Mouse (Mus musculus) forebrain, embryonic 12.5 days (tissue): ENCODE measurements at regions not wholly inside any gene's neighbourhood (a gene's known extent, or its start where the extent isn't known, plus 50 kb on each side); places are given as distances from the start of the nearest gene placed in this dataset.

Experiments used
- ATAC-seq: fragments of 200-750 bp; cut with Nextera tagmentation; 2 replicates; pipeline ENCODE4 v1.8.0; 2017; ENCODE audit warnings: moderate TSS enrichment; ENCODE audit not compliant: low FRiP score
- H3K27ac ChIP-seq: fragments of 300-500 bp; sonication (generic); 2 replicates; pipeline ENCODE4 v1.5.1; 2016; ENCODE audit warnings: mild to moderate bottlenecking
- H3K27me3 ChIP-seq: fragments of 300-500 bp; sonication (generic); 2 replicates; pipeline ENCODE4 v1.6.1; 2016; ENCODE audit warnings: mild to moderate bottlenecking
- H3K36me3 ChIP-seq: fragments of 300-500 bp; sonication (generic); replicated peaks from 2 replicates; pipeline ENCODE4 v1.6.1; 2016; ENCODE audit warnings: mild to moderate bottlenecking
- H3K4me1 ChIP-seq: fragments of 300-500 bp; sonication (generic); 2 replicates; pipeline ENCODE4 v1.6.1; 2016
- H3K4me2 ChIP-seq: fragments of 300-500 bp; sonication (generic); 2 replicates; pipeline ENCODE4 v1.6.1; 2016; ENCODE audit warnings: mild to moderate bottlenecking, moderate library complexity
- H3K4me3 ChIP-seq: fragments of 300-500 bp; sonication (generic); replicated peaks from 2 replicates; pipeline ENCODE4 v1.5.1; 2016; ENCODE audit warnings: mild to moderate bottlenecking
- H3K9ac ChIP-seq: fragments of 300-500 bp; sonication (generic); 2 replicates; pipeline ENCODE4 v1.6.1; 2016; ENCODE audit warnings: mild to moderate bottlenecking
- H3K9me3 ChIP-seq: fragments of 300-500 bp; sonication (generic); 2 replicates; pipeline ENCODE4 v1.6.1; 2016
- WGBS: fragments of 180-500 bp; shearing (Covaris S2); methylation state at CpG from one replicate; pipeline ENCODE4 v1.1.7; 2016; 5-methylcytosine and 5-hydroxymethylcytosine counted together

- 45% methylated on average over 17 of the region's 17 CpGs for WGBS
- H3K36me3 ChIP-seq: no peaks in the 10 kb centered on the region
- no peaks in the 10 kb centered on the region for H3K27me3 ChIP-seq
- no peak for ATAC-seq
- no peaks in the 10 kb centered on the region for H3K9me3 ChIP-seq
- H3K4me2 ChIP-seq: no peak overlapping the region
- H3K4me3 ChIP-seq: no peak overlapping the region
- H3K4me1 ChIP-seq: peaks cover 29% of the 10 kb centered on the region
- no peak overlapping the region for H3K27ac ChIP-seq
- H3K9ac ChIP-seq: no peak overlapping the region
These were observed 129.4 kb upstream of the Serp2 start for GRCm38 (mm10) chr14:76685830-76686761.

GRCm38 (mm10) chr14:76684327-76684726 is 127.6 kb upstream of the Serp2 start:
- H3K27me3 ChIP-seq: no peaks in the 10 kb centered on the region
- H3K4me3 ChIP-seq: no peak overlapping the region
- no peak overlapping the region for H3K9ac ChIP-seq
- no peak for ATAC-seq
- no peak overlapping the region for H3K27ac ChIP-seq
- H3K9me3 ChIP-seq: no peaks in the 10 kb centered on the region
- no peak overlapping the region for H3K4me2 ChIP-seq
- 85% methylated on average over 2 of the region's 2 CpGs for WGBS
- H3K36me3 ChIP-seq: no peaks in the 10 kb centered on the region
- peaks cover 29% of the 10 kb centered on the region for H3K4me1 ChIP-seq

- Histone ChIP-seq H3K9ac (no peak overlapping the region), H3K4me1 (peaks cover 26% of the 10 kb centered on the region), H3K27me3 (no peaks in the 10 kb centered on the region), H3K9me3 (no peaks in the 10 kb centered on the region), H3K4me3 (no peak overlapping the region), H3K4me2 (no peak overlapping the region), H3K36me3 (no peaks in the 10 kb centered on the region), H3K27ac (peak overlapping the region; percentile 56; the same call in 1 of the 2 replicates)
- 63% methylated on average over 8 of the region's 8 CpGs for WGBS
- no peak for ATAC-seq
These were observed 125.1 kb upstream of the Serp2 start for GRCm38 (mm10) chr14:76681581-76682377.

- Histone ChIP-seq H3K4me2 (no peak overlapping the region), H3K9me3 (no peaks in the 10 kb centered on the region), H3K4me3 (no peak overlapping the region), H3K36me3 (no peaks in the 10 kb centered on the region), H3K4me1 (peaks cover 19% of the 10 kb centered on the region), H3K9ac (no peak overlapping the region), H3K27ac (no peak overlapping the region), H3K27me3 (no peaks in the 10 kb centered on the region)
- ATAC-seq: no peak
- WGBS: 12% methylated on average over 5 of the region's 5 CpGs
These were observed 121.9 kb upstream of the Serp2 start for GRCm38 (mm10) chr14:76678512-76679134.

GRCm38 (mm10) chr14:76674949-76675348 is 118.3 kb upstream of the Serp2 start:
- Histone ChIP-seq H3K4me3 (no peak overlapping the region), H3K27me3 (no peaks in the 10 kb centered on the region), H3K4me2 (no peak overlapping the region), H3K27ac (no peak overlapping the region), H3K9me3 (no peaks in the 10 kb centered on the region), H3K4me1 (peaks cover 18% of the 10 kb centered on the region), H3K9ac (no peak overlapping the region), H3K36me3 (no peaks in the 10 kb centered on the region)
- ATAC-seq: no peak
- WGBS: 16% methylated on average over 8 of the region's 8 CpGs

- Histone ChIP-seq H3K4me1 (peaks cover 16% of the 10 kb centered on the region), H3K36me3 (no peaks in the 10 kb centered on the region), H3K4me3 (no peak overlapping the region), H3K4me2 (no peak overlapping the region), H3K27ac (no peak overlapping the region), H3K27me3 (no peaks in the 10 kb centered on the region), H3K9me3 (no peaks in the 10 kb centered on the region), H3K9ac (no peak overlapping the region)
- no peak for ATAC-seq
- WGBS: 85% methylated on average over 11 of the region's 11 CpGs
These were observed 117.1 kb upstream of the Serp2 start for GRCm38 (mm10) chr14:76673671-76674331.

- no peak overlapping the region for H3K4me2 ChIP-seq
- H3K27ac ChIP-seq: no peak overlapping the region
- no peak overlapping the region for H3K9ac ChIP-seq
- H3K27me3 ChIP-seq: no peaks in the 10 kb centered on the region
- peaks cover 12% of the 10 kb centered on the region for H3K4me1 ChIP-seq
- ATAC-seq: no peak
- no peaks in the 10 kb centered on the region for H3K36me3 ChIP-seq
- 57% methylated on average over 6 of the region's 6 CpGs for WGBS
- H3K9me3 ChIP-seq: no peaks in the 10 kb centered on the region
- H3K4me3 ChIP-seq: no peak overlapping the region
These were observed 116.2 kb upstream of the Serp2 start for GRCm38 (mm10) chr14:76672899-76673298.

GRCm38 (mm10) chr14:76672442-76672841 is 115.8 kb upstream of the Serp2 start:
- no peak overlapping the region for H3K27ac ChIP-seq
- H3K4me3 ChIP-seq: no peak overlapping the region
- no peak overlapping the region for H3K4me2 ChIP-seq
- H3K4me1 ChIP-seq: peaks cover 12% of the 10 kb centered on the region
- ATAC-seq: no peak
- H3K9me3 ChIP-seq: no peaks in the 10 kb centered on the region
- WGBS: 73% methylated on average over 2 of the region's 2 CpGs
- H3K27me3 ChIP-seq: no peaks in the 10 kb centered on the region
- no peaks in the 10 kb centered on the region for H3K36me3 ChIP-seq
- H3K9ac ChIP-seq: no peak overlapping the region

- no peaks in the 10 kb centered on the region for H3K27me3 ChIP-seq
- no peak overlapping the region for H3K27ac ChIP-seq
- WGBS: 90% methylated on average over 4 of the region's 4 CpGs
- H3K36me3 ChIP-seq: no peaks in the 10 kb centered on the region
- no peak for ATAC-seq
- H3K9ac ChIP-seq: no peak overlapping the region
- H3K4me2 ChIP-seq: no peak overlapping the region
- peaks cover 12% of the 10 kb centered on the region for H3K4me1 ChIP-seq
- H3K4me3 ChIP-seq: no peak overlapping the region
- no peaks in the 10 kb centered on the region for H3K9me3 ChIP-seq
These were observed 114.3 kb upstream of the Serp2 start for GRCm38 (mm10) chr14:76671023-76671422.

- no peaks in the 10 kb centered on the region for H3K9me3 ChIP-seq
- no peak overlapping the region for H3K4me2 ChIP-seq
- WGBS: 83% methylated on average over 12 of the region's 12 CpGs
- H3K9ac ChIP-seq: no peak overlapping the region
- H3K4me1 ChIP-seq: no peaks in the 10 kb centered on the region
- H3K36me3 ChIP-seq: no peaks in the 10 kb centered on the region
- ATAC-seq: no peak
- H3K27ac ChIP-seq: no peak overlapping the region
- no peaks in the 10 kb centered on the region for H3K27me3 ChIP-seq
- no peak overlapping the region for H3K4me3 ChIP-seq
These were observed 109.2 kb upstream of the Serp2 start for GRCm38 (mm10) chr14:76665754-76666371.

- Histone ChIP-seq H3K9me3 (no peaks in the 10 kb centered on the region), H3K9ac (no peak overlapping the region), H3K27me3 (peaks cover under 1% of the 10 kb centered on the region; the same call in 1 of the 2 replicates), H3K36me3 (no peaks in the 10 kb centered on the region), H3K4me3 (no peak overlapping the region), H3K4me2 (no peak overlapping the region), H3K4me1 (no peaks in the 10 kb centered on the region), H3K27ac (no peak overlapping the region)
- ATAC-seq: no peak
- WGBS: 89% methylated on average over 11 of the region's 11 CpGs
These were observed 108.2 kb upstream of the Serp2 start for GRCm38 (mm10) chr14:76664586-76665508.
